Mouse (Mus musculus): ENCODE measurements around the gene Zcwpw1. TPM values are rescaled to one million over a fixed set of nuclear protein-coding genes. Genes with fewer than 3 reads are reported as not detected.

Gene Zcwpw1
- total and polyA plus RNA-seq, 3 experiments, result 11.1 to 16.0 TPM; not detected in 1

GRCm38 (mm10) chr5:137800917-137801316 lies 13.3 kb downstream of the Zcwpw1 start:
- H3K9ac ChIP-seq (ENCODE audit: control insufficient read depth, low read depth, low read length, poor library complexity, severe bottlenecking), result no peak overlapping the region
- peak overlapping the region; percentile 44 for H3K27ac ChIP-seq (ENCODE audit: control insufficient read depth, low read depth, low read length)
- no peak overlapping the region for H3K4me3 ChIP-seq (ENCODE audit: control insufficient read depth in 1 of 2, insufficient read depth in 1 of 2, low read depth in 2 of 2, low read length in 2 of 2)
- H3K4me1 ChIP-seq (ENCODE audit: control insufficient read depth in 1 of 2, insufficient read depth in 2 of 2, low read length in 2 of 2), result peaks cover 9 to 14% of the 10 kb centered on the region in 2 experiments
- H3K27me3 ChIP-seq (ENCODE audit: control insufficient read depth in 1 of 2, insufficient read depth in 2 of 2, low read length in 2 of 2), result no peaks in the 10 kb centered on the region
- peak; percentile 63 for DNase-seq (ENCODE audit: low read depth, low spot score)
- H3K36me3 ChIP-seq (ENCODE audit: control insufficient read depth in 1 of 2, insufficient read depth in 2 of 2, low read length in 2 of 2), result peaks cover 0 to 16% of the 10 kb centered on the region in 2 experiments; a peak in 2 of 4 replicates
- TF ChIP-seq ETS1 (IDR thresholded peaks at IDR 0.05; ENCODE audit: low read depth, low read length), result peak; percentile 83
- no peak for TF ChIP-seq MEF2A (IDR thresholded peaks at IDR 0.05; ENCODE audit: extremely low read depth, insufficient replicate concordance, low read depth, low read length, poor library complexity, severe bottlenecking)
- peak; percentile 60 to 83 for TF ChIP-seq EP300 (IDR thresholded peaks at IDR 0.05; ENCODE audit: low read depth in 1 of 2, low read length in 2 of 2)
- peak; percentile 31; the same call in 1 of the 2 replicates for TF ChIP-seq RCOR1 (IDR thresholded peaks at IDR 0.05; ENCODE audit: low read depth, low read length)
- no peak for TF ChIP-seq TAL1 (IDR thresholded peaks at IDR 0.05; ENCODE audit: low read length)
- TF ChIP-seq TCF12 (IDR thresholded peaks at IDR 0.05; ENCODE audit: low read depth, low read length), result peak; percentile 74
- TF ChIP-seq GATA1 (IDR thresholded peaks at IDR 0.05; ENCODE audit: low read depth, low read length), result peak; percentile 89
- TF ChIP-seq SIN3A (IDR thresholded peaks at IDR 0.05; ENCODE audit: low read length), result peak; percentile 20; the same call in 1 of the 2 replicates
- no peaks in the 10 kb centered on the region for H3K79me2 ChIP-seq (ENCODE audit: control insufficient read depth, insufficient read depth, low read length, poor library complexity)
- H3K9me3 ChIP-seq (replicated peaks; ENCODE audit: insufficient read depth, low read length), result no peaks in the 10 kb centered on the region

GRCm38 (mm10) chr5:137806158-137806557 lies 18.6 kb downstream of the Zcwpw1 start:
- Histone ChIP-seq H3K4me1 (ENCODE audit: control insufficient read depth in 1 of 2, insufficient read depth in 2 of 2, low read length in 2 of 2) (peaks cover 0 to 2% of the 10 kb centered on the region in 2 experiments; a peak in 1 of 4 replicates), H3K27me3 (ENCODE audit: control insufficient read depth in 1 of 2, insufficient read depth in 2 of 2, low read length in 2 of 2) (no peaks in the 10 kb centered on the region), H3K79me2 (ENCODE audit: control insufficient read depth, insufficient read depth, low read length, poor library complexity) (no peaks in the 10 kb centered on the region), H3K36me3 (ENCODE audit: control insufficient read depth in 1 of 2, insufficient read depth in 2 of 2, low read length in 2 of 2) (peaks cover 0 to 2% of the 10 kb centered on the region in 2 experiments; a peak in 2 of 4 replicates), H3K9ac (ENCODE audit: control insufficient read depth, low read depth, low read length, poor library complexity, severe bottlenecking) (no peak overlapping the region), H3K4me3 (ENCODE audit: control insufficient read depth in 1 of 2, insufficient read depth in 1 of 2, low read depth in 2 of 2, low read length in 2 of 2) (no peak overlapping the region), H3K9me3 (replicated peaks; ENCODE audit: insufficient read depth, low read length) (no peaks in the 10 kb centered on the region), H3K27ac (ENCODE audit: control insufficient read depth, low read depth, low read length) (no peak overlapping the region)
- TF ChIP-seq KAT2A (conservative IDR thresholded peaks at IDR 0.05; ENCODE audit: low read depth, low read length), result no peak
- no peak for TF ChIP-seq BHLHE40 (IDR thresholded peaks at IDR 0.05; ENCODE audit: borderline replicate concordance, low read depth, low read length)
- TF ChIP-seq ETS1 (IDR thresholded peaks at IDR 0.05; ENCODE audit: low read depth, low read length), result no peak
- no peak for TF ChIP-seq POLR2A (IDR thresholded peaks at IDR 0.05; ENCODE audit: control insufficient read depth in 1 of 2, insufficient read depth in 1 of 2, low read depth in 1 of 2, low read length in 2 of 2, poor library complexity in 1 of 2)
- DNase-seq (ENCODE audit: low read depth, low spot score), result no peak

- no peaks in the 10 kb centered on the region for H3K36me3 ChIP-seq (ENCODE audit: control insufficient read depth in 1 of 2, insufficient read depth in 2 of 2, low read length in 2 of 2)
- no peaks in the 10 kb centered on the region for H3K9me3 ChIP-seq (replicated peaks; ENCODE audit: insufficient read depth, low read length)
- no peak for DNase-seq (ENCODE audit: low read depth, low spot score)
- TF ChIP-seq POLR2AphosphoS2 (IDR thresholded peaks at IDR 0.05; ENCODE audit: low read length) (no peak), KAT2A (conservative IDR thresholded peaks at IDR 0.05; ENCODE audit: low read depth, low read length) (no peak), ZC3H11A (IDR thresholded peaks at IDR 0.05; ENCODE audit: low read depth, low read length) (no peak), UBTF (IDR thresholded peaks at IDR 0.05; ENCODE audit: borderline replicate concordance, insufficient read depth, low read depth, low read length) (no peak), MYC (IDR thresholded peaks at IDR 0.05; ENCODE audit: low read depth, low read length) (no peak), MAZ (IDR thresholded peaks at IDR 0.05; ENCODE audit: low read depth, low read length) (no peak), POLR2A (IDR thresholded peaks at IDR 0.05; ENCODE audit: control insufficient read depth in 1 of 2, insufficient read depth in 1 of 2, low read depth in 1 of 2, low read length in 2 of 2, poor library complexity in 1 of 2) (no peak), ZKSCAN1 (IDR thresholded peaks at IDR 0.05; ENCODE audit: low read depth, low read length) (no peak), NELFE (IDR thresholded peaks at IDR 0.05; ENCODE audit: low read depth, low read length) (no peak), GATA1 (IDR thresholded peaks at IDR 0.05; ENCODE audit: low read depth, low read length) (no peak), SMC3 (IDR thresholded peaks at IDR 0.05; ENCODE audit: low read depth, low read length) (no peak), USF1 (IDR thresholded peaks at IDR 0.05; ENCODE audit: low read depth, low read length) (no peak), MEF2A (IDR thresholded peaks at IDR 0.05; ENCODE audit: extremely low read depth, insufficient replicate concordance, low read depth, low read length, poor library complexity, severe bottlenecking) (no peak), SIN3A (IDR thresholded peaks at IDR 0.05; ENCODE audit: low read length) (no peak), RAD21 (IDR thresholded peaks at IDR 0.05; ENCODE audit: low read depth, low read length) (no peak), ZNF384 (IDR thresholded peaks at IDR 0.05; ENCODE audit: low read depth, low read length) (no peak), ETS1 (IDR thresholded peaks at IDR 0.05; ENCODE audit: low read depth, low read length) (no peak), MYB (IDR thresholded peaks at IDR 0.05; ENCODE audit: low read depth, low read length) (no peak), CHD1 (IDR thresholded peaks at IDR 0.05; ENCODE audit: low read depth, low read length) (no peak)
- H3K27ac ChIP-seq (ENCODE audit: control insufficient read depth, low read depth, low read length), result no peak overlapping the region
- no peaks in the 10 kb centered on the region for H3K27me3 ChIP-seq (ENCODE audit: control insufficient read depth in 1 of 2, insufficient read depth in 2 of 2, low read length in 2 of 2)
- H3K4me1 ChIP-seq (ENCODE audit: control insufficient read depth in 1 of 2, insufficient read depth in 2 of 2, low read length in 2 of 2), result no peaks in the 10 kb centered on the region
- no peak overlapping the region for H3K9ac ChIP-seq (ENCODE audit: control insufficient read depth, low read depth, low read length, poor library complexity, severe bottlenecking)
- no peaks in the 10 kb centered on the region for H3K79me2 ChIP-seq (ENCODE audit: control insufficient read depth, insufficient read depth, low read length, poor library complexity)
- H3K4me3 ChIP-seq (ENCODE audit: control insufficient read depth in 1 of 2, insufficient read depth in 1 of 2, low read depth in 2 of 2, low read length in 2 of 2), result no peak overlapping the region
These were observed 20.7 kb downstream of the Zcwpw1 start for GRCm38 (mm10) chr5:137808316-137808715.
